Mouse (Mus musculus) kidney, adult 9 months (tissue): ENCODE results near the gene Atp2b1.
A peak's percentile ranks its signal among the peaks of the same experiment; 100 is the strongest.

Experiments
- DNase-seq: peaks from one replicate; pipeline ENCODE4 v3.0.0; 2022

Atp2b1 gene

GRCm38 (mm10) chr10:98913961-98914809 lies at the start of gene Atp2b1:
Gene Atp2b1, plus strand, starts transcription at chr10:98914406.
- DNase-seq, result peak; percentile 96

GRCm38 (mm10) chr10:98864851-98865250 lies 49.4 kb upstream of the Atp2b1 start:
- DNase-seq, result peak; percentile 89

GRCm38 (mm10) chr10:98866836-98867370 lies 47.3 kb upstream of the Atp2b1 start:
- DNase-seq, result peak; percentile 70

GRCm38 (mm10) chr10:98868351-98868908 lies 45.8 kb upstream of the Atp2b1 start:
- no peak for DNase-seq

GRCm38 (mm10) chr10:98877855-98878254 lies 36.4 kb upstream of the Atp2b1 start:
- DNase-seq, result no peak

DNA sequence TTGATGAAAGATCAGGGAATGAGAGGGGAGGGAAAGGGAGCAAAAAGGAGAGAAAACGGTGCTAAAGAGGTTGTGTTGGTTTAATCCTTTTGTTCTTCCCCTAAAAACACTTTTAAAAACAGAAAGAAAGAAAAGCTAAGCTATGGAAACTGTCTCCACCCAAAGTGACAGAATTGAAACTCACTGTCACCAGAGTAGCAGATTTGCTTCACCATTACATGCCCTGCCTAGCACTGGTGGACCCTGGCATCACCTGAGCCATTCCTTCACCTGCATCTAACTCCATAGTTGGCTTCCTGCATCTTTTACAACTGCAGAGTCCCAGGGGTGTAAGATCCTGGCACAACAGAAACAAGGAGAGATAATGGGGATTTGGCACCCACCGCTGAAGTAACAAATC lies 35.6 kb upstream of the Atp2b1 start:
- no peak for DNase-seq

- no peak for DNase-seq
These were observed 34.1 kb upstream of the Atp2b1 start for GRCm38 (mm10) chr10:98880057-98880456.

- DNase-seq, result no peak
These were observed 33.5 kb upstream of the Atp2b1 start for GRCm38 (mm10) chr10:98880711-98881110.

DNA sequence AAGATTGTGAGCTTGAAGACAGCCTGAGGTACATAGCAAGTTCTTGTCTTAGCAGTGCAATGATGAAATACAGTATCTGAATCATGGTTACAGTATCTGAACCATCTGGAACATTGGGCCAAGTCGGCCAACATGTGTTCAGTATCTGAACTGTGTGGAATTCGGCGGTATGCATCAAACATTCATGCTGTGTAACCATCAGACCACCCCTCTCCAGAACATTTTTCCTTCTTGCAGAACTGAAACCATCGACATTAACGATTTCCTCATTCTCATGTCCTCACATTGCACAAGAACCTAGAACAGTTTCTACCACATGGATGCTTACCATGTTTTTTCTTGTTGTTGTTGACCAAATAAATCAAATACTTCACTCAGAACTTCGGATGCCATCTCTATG lies 32.7 kb upstream of the Atp2b1 start:
- DNase-seq, result no peak

DNA sequence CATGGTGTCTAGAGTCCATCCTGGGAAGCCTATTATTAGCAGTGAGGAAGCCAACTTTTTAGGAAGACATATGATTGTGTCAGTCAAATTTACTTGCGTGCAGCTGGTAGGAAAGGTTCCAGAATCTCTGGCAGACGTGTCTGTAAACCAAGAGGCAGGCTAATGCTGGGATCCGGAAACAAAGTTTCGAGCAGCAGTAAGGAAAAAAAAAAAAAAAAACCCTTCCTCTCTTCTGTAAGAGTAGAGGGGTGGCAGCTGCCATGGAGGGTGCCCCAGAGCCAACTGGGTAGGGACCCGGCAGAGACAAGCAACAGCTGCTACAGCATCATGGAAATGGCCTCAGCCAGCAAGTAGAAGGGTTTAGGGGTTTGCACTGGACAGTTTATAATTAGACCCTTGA lies 31.6 kb upstream of the Atp2b1 start:
- no peak for DNase-seq

DNA sequence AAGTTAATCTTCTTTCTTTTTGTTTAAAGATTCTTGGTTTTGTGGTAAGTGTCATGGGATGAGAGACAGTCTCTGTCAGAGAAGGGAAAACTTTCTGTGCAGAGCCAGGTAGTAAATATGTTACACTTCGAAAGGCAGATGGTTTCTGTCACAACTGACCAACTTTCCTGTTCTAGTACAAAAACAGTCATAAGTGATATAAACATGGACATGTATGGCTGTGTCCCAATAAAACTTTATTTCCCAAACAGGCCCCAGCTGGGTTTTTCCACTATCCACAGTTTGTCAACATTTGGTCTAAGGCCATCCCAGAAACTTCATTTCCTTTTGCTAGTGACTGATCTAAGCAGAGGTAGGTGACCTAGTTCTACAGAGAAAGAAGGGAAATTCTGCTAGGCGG lies 29.8 kb upstream of the Atp2b1 start:
- no peak for DNase-seq

GRCm38 (mm10) chr10:98886770-98887271 lies 27.4 kb upstream of the Atp2b1 start:
- DNase-seq, result no peak

DNA sequence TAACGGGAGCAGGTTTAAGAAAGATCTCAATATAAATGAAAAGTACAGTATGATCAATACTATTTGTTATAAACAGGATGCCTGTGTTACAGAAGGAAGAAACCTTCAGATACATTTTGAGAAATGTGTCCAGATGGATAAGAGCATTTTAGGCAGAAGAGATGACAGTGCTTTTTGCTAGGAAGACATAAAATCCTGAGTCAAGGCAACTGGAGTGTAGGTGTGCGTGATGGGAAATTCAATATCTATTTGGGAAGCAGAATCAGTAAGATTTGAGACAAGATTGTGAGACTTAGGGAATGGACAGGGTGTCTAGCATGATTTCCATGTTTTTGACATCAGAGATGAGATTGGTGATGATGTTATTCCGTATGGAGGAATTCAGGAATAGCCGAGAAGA lies 22.8 kb upstream of the Atp2b1 start:
- DNase-seq, result no peak

DNA sequence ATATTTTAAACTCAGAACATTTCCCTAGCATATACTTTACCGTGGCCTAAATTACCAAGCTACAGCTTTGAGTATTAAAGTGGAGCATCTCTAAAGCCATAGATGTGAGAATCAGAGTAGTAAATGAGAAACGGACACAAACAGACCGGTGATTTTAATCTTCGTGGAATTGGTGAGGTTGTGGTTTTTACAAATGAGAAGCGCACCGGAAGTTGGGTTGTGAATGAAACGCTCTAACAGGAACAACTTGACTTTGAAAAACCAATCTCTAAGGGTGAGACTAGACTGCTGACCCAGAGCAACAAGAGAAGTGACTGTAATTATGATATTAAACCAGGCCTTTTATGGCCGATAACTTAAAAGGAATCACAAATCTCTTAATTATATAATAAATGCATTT lies 16.7 kb upstream of the Atp2b1 start:
- DNase-seq, result no peak

DNA sequence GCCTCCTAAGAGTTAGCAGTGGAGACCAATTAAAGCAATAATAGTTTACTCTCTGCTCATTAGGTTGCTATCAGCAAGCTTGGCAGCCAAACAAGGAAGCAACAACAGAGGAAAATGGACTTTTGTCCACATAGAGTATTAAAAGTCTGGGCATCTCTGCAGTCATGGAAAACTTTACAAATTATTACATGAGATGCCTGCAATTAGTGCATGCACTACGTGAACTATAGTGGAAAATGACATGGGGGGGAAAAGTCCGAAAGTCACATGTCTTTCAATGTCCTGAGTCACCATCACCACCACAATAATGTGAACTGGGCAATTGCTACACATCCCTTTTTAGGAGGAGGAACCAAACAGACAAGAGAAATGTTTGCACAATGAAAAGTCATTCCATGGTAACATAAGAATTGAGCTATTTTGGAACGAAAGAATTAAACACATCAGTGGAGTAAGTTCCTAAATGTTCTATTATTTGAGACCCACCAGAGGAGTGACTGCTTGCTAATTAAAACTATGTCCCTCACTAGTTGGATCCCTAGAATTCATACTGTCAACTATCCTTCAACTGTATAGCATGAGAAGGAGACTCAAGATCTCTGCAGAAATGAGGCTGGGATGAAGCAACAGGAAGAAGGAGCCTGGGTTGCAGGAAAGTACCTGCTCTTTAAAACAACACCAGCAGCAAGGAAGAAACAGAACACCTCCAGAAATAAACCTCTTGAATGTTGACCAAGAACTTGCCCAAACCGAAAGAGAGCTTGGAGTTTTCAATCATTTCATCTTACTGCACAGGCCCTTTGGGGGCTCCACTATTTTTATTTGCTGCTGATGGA lies 16.1 kb upstream of the Atp2b1 start:
- DNase-seq, result no peak

DNA sequence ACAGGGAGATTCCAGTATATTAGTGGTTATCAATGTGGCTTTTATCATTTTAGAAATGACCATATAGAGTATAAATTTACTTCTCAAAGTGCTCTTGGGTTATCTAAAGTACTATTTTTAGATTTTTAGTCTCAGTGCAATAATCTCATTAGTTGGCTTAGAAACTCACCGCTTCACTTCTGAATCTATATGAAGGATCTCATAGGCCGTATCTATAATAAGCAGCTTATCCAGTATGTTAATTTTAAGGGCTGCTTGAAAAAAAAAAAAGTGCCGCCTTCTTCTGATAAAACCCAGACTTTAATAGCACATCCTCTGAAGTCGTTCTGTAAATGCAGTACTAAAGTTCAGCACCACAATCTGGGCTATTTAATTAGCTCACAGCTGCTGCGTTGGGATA lies 12.7 kb upstream of the Atp2b1 start:
- DNase-seq, result no peak

GRCm38 (mm10) chr10:98905987-98906386 lies 8.2 kb upstream of the Atp2b1 start:
- DNase-seq, result no peak

- DNase-seq, result no peak
These were observed 7.2 kb upstream of the Atp2b1 start for GRCm38 (mm10) chr10:98906941-98907549.

GRCm38 (mm10) chr10:98913610-98913960 lies 621 bp upstream of the Atp2b1 start:
- no peak for DNase-seq

DNA sequence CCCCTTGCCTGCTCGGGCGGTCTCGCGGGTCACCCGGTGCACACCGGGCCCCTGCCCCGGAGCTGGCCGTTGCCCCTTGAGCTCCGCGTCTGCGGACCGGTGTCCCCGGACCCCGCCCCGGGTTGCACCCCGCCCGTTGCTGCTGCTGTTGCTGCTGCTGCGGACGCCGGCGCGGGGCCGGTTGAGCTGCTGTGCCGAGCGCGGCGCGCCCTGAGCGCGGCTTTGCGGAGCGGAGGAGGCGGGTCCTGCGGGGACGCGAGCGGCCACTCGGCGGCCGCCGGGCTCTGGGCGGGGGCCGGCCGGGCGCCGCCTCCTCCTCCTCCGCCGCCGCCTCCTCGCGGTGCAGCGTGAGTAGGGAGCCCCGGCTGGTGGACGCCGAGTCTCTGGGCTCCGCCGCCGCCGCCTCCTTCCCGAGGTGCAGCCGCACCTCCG lies 620 bp downstream of the Atp2b1 start:
- DNase-seq, result peak; percentile 88

GRCm38 (mm10) chr10:98915398-98915931 lies 1.3 kb downstream of the Atp2b1 start:
- peak; percentile 42 for DNase-seq

DNA sequence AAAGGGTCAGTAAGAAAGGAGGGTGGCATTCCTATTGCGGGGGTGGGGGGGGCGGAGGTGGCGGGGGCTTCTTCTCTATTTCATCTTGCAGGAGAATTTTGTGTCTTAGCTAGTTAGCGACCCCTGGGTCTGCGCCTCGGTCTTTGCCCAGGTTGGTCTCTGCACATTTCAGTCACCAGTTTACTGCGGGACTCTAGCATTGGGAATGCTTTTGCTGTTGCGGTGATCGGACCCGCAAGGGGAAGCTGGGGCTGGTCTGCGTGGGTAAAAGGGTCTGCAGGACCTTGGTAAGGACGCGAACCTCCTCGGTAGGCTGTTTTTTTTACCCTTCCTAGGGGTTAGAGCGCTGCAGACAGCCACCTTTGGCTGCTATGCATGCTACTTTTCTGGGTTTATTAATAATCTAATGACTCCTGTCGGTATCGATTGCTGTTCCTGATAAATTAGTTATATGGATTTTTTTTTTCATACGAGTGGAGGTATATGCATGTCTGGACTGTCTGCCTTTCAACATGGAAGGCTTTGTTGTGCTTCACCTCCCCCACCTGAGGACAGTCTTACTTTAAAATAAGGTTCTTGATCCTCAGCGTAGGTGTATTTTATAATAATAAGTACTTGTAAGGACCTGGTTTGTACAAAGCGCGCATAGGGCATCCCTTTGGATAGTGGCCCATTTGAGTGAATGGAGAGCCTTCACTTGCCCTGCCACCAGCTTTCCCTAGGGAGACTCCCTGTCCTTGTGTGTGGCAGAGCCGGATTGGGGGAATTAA lies 2.0 kb downstream of the Atp2b1 start:
- peak; percentile 16 for DNase-seq
